ENCODE assay signal across 11 mouse cellular contexts in the genomic region with DNA sequence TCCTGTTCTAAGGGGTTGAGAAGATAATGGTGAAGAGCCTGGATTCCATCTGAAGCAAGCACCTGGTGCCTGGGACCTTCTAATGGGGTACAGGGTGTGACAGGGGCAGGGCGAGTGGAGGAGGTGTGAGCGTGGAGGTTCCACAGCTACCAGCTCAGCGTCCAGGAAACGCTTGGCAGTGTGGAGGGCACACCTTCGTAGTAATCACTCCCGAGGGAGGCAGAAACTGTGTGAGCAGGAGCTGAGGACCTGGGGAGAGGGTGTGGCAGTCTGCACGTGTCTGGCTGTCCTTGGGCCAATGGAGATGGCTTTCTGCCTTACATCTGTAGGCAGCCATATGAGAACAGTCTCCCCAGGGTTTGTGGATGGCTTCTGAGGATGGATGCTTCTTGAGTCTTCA. TPM values are rescaled to one million over a fixed set of nuclear protein-coding genes. Genes with fewer than 3 reads are reported as not detected.
DNase-seq lines count a peak whose midpoint lies in the region; ATAC-seq lines count a peak whose summit lies in the region.
"Had no signal": no experiment of that assay in that cellular context is flagged by ENCODE, and none has a peak within 500 bp of the region (broad histone marks: within the 10 kb centered on the region; RNA-seq: fewer than 3 reads in every experiment).

No protein-coding gene starts in this region.

- no peaks in the 10 kb centered on the region for H3K27me3 ChIP-seq in heart, embryonic 14.5 days (ENCODE audit: control insufficient read depth, insufficient read depth, low read length)
- no peaks in the 10 kb centered on the region for H3K27me3 ChIP-seq in heart, embryonic 11.5 days (ENCODE audit: control insufficient read depth, insufficient read depth, low read length)
- H3K27me3 ChIP-seq in hindbrain, embryonic 12.5 days, result no peaks in the 10 kb centered on the region
- no peaks in the 10 kb centered on the region for H3K27me3 ChIP-seq in midbrain, embryonic 14.5 days (ENCODE audit: control insufficient read depth, insufficient read depth, low read length)
- H3K27me3 ChIP-seq: liver, embryonic 13.5 days had no signal

- H3K9me3 ChIP-seq in heart, embryonic 14.5 days (ENCODE audit: control insufficient read depth, low read length), result no peaks in the 10 kb centered on the region
- H3K9me3 ChIP-seq in heart, embryonic 11.5 days (replicated peaks; ENCODE audit: control insufficient read depth, low read length), result no peaks in the 10 kb centered on the region
- no peaks in the 10 kb centered on the region for H3K9me3 ChIP-seq in hindbrain, embryonic 12.5 days (replicated peaks)
- no peaks in the 10 kb centered on the region for H3K9me3 ChIP-seq in midbrain, embryonic 14.5 days (ENCODE audit: control insufficient read depth, low read length)
- H3K9me3 ChIP-seq: liver, embryonic 13.5 days had no signal

- H3K4me3 ChIP-seq in heart, embryonic 14.5 days (ENCODE audit: control insufficient read depth in 1 of 2, insufficient read depth in 1 of 2, low read depth in 1 of 2, low read length in 2 of 2), result no peak overlapping the region
- H3K4me3 ChIP-seq in heart, embryonic 11.5 days (ENCODE audit: low read depth, low read length), result no peak overlapping the region
- H3K4me3 ChIP-seq in hindbrain, embryonic 12.5 days, result no peak overlapping the region
- no peak overlapping the region for H3K4me3 ChIP-seq in midbrain, embryonic 14.5 days (replicated peaks; ENCODE audit: low read depth, low read length)
- H3K4me3 ChIP-seq: liver, embryonic 13.5 days had no signal

- H3K9ac ChIP-seq in heart, embryonic 14.5 days (ENCODE audit: low read length), result peak overlapping the region; percentile 30
- no peak overlapping the region for H3K9ac ChIP-seq in heart, embryonic 11.5 days (ENCODE audit: low read depth, low read length)
- H3K9ac ChIP-seq in hindbrain, embryonic 12.5 days, result peak overlapping the region; percentile 49; the same call in 1 of the 2 replicates
- H3K9ac ChIP-seq in midbrain, embryonic 14.5 days (replicated peaks; ENCODE audit: low read length), result peak overlapping the region; percentile 29; the same call in 1 of the 2 replicates
- H3K9ac ChIP-seq: liver, embryonic 13.5 days had no signal

- no peak for ATAC-seq in heart, embryonic 14.5 days (ENCODE audit: insufficient number of reproducible peaks, insufficient read depth, low FRiP score, low read depth)
- ATAC-seq in heart, embryonic 11.5 days (replicated peaks; ENCODE audit: insufficient number of reproducible peaks, low FRiP score, low TSS enrichment), result no peak
- ATAC-seq in hindbrain, embryonic 12.5 days (ENCODE audit: low FRiP score), result peak; percentile 42
- peak; percentile 35; the same call in 1 of the 2 replicates for ATAC-seq in midbrain, embryonic 14.5 days (ENCODE audit: low FRiP score, low TSS enrichment)

- no peak overlapping the region for H3K27ac ChIP-seq in heart, embryonic 14.5 days (replicated peaks in 1 of 2; ENCODE audit: control insufficient read depth in 1 of 2, insufficient read depth in 1 of 2, low read depth in 2 of 2, low read length in 2 of 2)
- no peak overlapping the region for H3K27ac ChIP-seq in heart, embryonic 11.5 days (ENCODE audit: low read depth, low read length)
- peak overlapping the region; percentile 95 for H3K27ac ChIP-seq in hindbrain, embryonic 12.5 days
- H3K27ac ChIP-seq in midbrain, embryonic 14.5 days (replicated peaks; ENCODE audit: low read depth, low read length), result peak overlapping the region; percentile 96

- H3K4me2 ChIP-seq in heart, embryonic 14.5 days (ENCODE audit: low read length), result no peak overlapping the region
- no peak overlapping the region for H3K4me2 ChIP-seq in heart, embryonic 11.5 days
- peak overlapping the region; percentile 44 for H3K4me2 ChIP-seq in hindbrain, embryonic 12.5 days (replicated peaks)
- H3K4me2 ChIP-seq in midbrain, embryonic 14.5 days (ENCODE audit: low read length), result peak overlapping the region; percentile 51
- H3K4me2 ChIP-seq: liver, embryonic 13.5 days had no signal

- peak; percentile 67 for DNase-seq in ZHBTc4 (ENCODE audit: low read depth, low spot score)
- peak; percentile 56 for DNase-seq in midbrain, embryonic 14.5 days
- no peak for DNase-seq in retina, postnatal 1 day
- no peak for DNase-seq in adrenal gland, postnatal 25 days
- no peak for DNase-seq in right cerebral cortex, adult 2 months (ENCODE audit: low spot score in 2 of 2)
- DNase-seq: gastrocnemius, postnatal 14 days; liver, embryonic 13.5 days had no signal

- H3K4me1 ChIP-seq in heart, embryonic 14.5 days (ENCODE audit: control insufficient read depth in 2 of 2, insufficient read depth in 2 of 2, low read length in 2 of 2), result peaks cover 66 to 91% of the 10 kb centered on the region in 2 experiments
- H3K4me1 ChIP-seq in heart, embryonic 11.5 days (ENCODE audit: control insufficient read depth, insufficient read depth, low read length), result peaks cover 73% of the 10 kb centered on the region
- H3K4me1 ChIP-seq in hindbrain, embryonic 12.5 days, result peaks cover 80% of the 10 kb centered on the region
- H3K4me1 ChIP-seq in midbrain, embryonic 14.5 days (ENCODE audit: control insufficient read depth, insufficient read depth, low read length), result peaks cover 61% of the 10 kb centered on the region

- H3K36me3 ChIP-seq in heart, embryonic 14.5 days (ENCODE audit: control insufficient read depth, insufficient read depth, low read length), result peaks cover 58% of the 10 kb centered on the region
- H3K36me3 ChIP-seq in heart, embryonic 11.5 days (ENCODE audit: control insufficient read depth, insufficient read depth, low read length), result no peaks in the 10 kb centered on the region
- peaks cover 46% of the 10 kb centered on the region for H3K36me3 ChIP-seq in hindbrain, embryonic 12.5 days
- H3K36me3 ChIP-seq in midbrain, embryonic 14.5 days (ENCODE audit: control insufficient read depth, insufficient read depth, low read length), result peaks cover 54% of the 10 kb centered on the region

- WGBS in heart, embryonic 14.5 days, result 43% methylated on average over 7 of the region's 7 CpGs
- WGBS in heart, embryonic 11.5 days (ENCODE audit: insufficient replicate concordance), result 42% methylated on average over 7 of the region's 7 CpGs
- WGBS in hindbrain, embryonic 12.5 days, result 42% methylated on average over 7 of the region's 7 CpGs
- WGBS in midbrain, embryonic 14.5 days, result 27% methylated on average over 7 of the region's 7 CpGs

RNA-seq across cellular contexts. Expression of a gene that starts 14.3 kb away (rescaled TPM):
- 26.5 and 28.1 TPM in 2 replicates for polyA plus RNA-seq in heart, embryonic 14.5 days (2014; fragmentation: Nextera tagmentation; extraction: Ambion mirVana)
- 30.0 and 37.5 TPM in 2 replicates for polyA plus RNA-seq in heart, embryonic 11.5 days (2014; fragmentation: Nextera tagmentation; extraction: Ambion mirVana)
- 111 and 120 TPM in 2 replicates for polyA plus RNA-seq in hindbrain, embryonic 12.5 days (2016; fragmentation: Nextera tagmentation; extraction: Ambion mirVana)
- polyA plus RNA-seq in midbrain, embryonic 14.5 days (2014; fragmentation: Nextera tagmentation; extraction: Ambion mirVana), result 114 and 138 TPM in 2 replicates
- 103 and 142 TPM in 2 replicates for total RNA-seq in adrenal gland, postnatal 25 days (2021)

RNA-seq across cellular contexts. Expression of a gene that starts 27.5 kb away (rescaled TPM):
- polyA plus RNA-seq in heart, embryonic 14.5 days (2014; fragmentation: Nextera tagmentation; extraction: Ambion mirVana), result 4.2 and 5.5 TPM in 2 replicates
- 8.2 and 8.3 TPM in 2 replicates for polyA plus RNA-seq in heart, embryonic 11.5 days (2014; fragmentation: Nextera tagmentation; extraction: Ambion mirVana)
- polyA plus RNA-seq in hindbrain, embryonic 12.5 days (2016; fragmentation: Nextera tagmentation; extraction: Ambion mirVana), result 14.1 and 14.8 TPM in 2 replicates
- 32.4 and 36.5 TPM in 2 replicates for polyA plus RNA-seq in midbrain, embryonic 14.5 days (2014; fragmentation: Nextera tagmentation; extraction: Ambion mirVana)
- 5.1 and 5.5 TPM in 2 replicates for total RNA-seq in adrenal gland, postnatal 25 days (2021)

RNA-seq across cellular contexts. Expression of a gene that starts 30.8 kb away (rescaled TPM):
- polyA plus RNA-seq in heart, embryonic 14.5 days (2014; fragmentation: Nextera tagmentation; extraction: Ambion mirVana), result 499 and 536 TPM in 2 replicates
- 461 and 517 TPM in 2 replicates for polyA plus RNA-seq in heart, embryonic 11.5 days (2014; fragmentation: Nextera tagmentation; extraction: Ambion mirVana)
- polyA plus RNA-seq in hindbrain, embryonic 12.5 days (2016; fragmentation: Nextera tagmentation; extraction: Ambion mirVana), result 347 and 376 TPM in 2 replicates
- polyA plus RNA-seq in midbrain, embryonic 14.5 days (2014; fragmentation: Nextera tagmentation; extraction: Ambion mirVana), result 363 and 413 TPM in 2 replicates
- total RNA-seq in adrenal gland, postnatal 25 days (2021), result 741 and 851 TPM in 2 replicates

RNA-seq across cellular contexts. Expression of a gene that starts 37.4 kb away (rescaled TPM):
- not detected in 2 replicates for polyA plus RNA-seq in heart, embryonic 14.5 days (2014; fragmentation: Nextera tagmentation; extraction: Ambion mirVana)
- 0.38 TPM in 1 of 2 replicates, not detected in the other for polyA plus RNA-seq in heart, embryonic 11.5 days (2014; fragmentation: Nextera tagmentation; extraction: Ambion mirVana)
- polyA plus RNA-seq in hindbrain, embryonic 12.5 days (2016; fragmentation: Nextera tagmentation; extraction: Ambion mirVana), result 0.68 and 0.98 TPM in 2 replicates
- not detected in 2 replicates for polyA plus RNA-seq in midbrain, embryonic 14.5 days (2014; fragmentation: Nextera tagmentation; extraction: Ambion mirVana)
- total RNA-seq in adrenal gland, postnatal 25 days (2021), result not detected in 2 replicates
- total RNA-seq: common myeloid progenitor, adult 5-6 weeks; gastrocnemius, postnatal 14 days had no signal

RNA-seq across cellular contexts. Expression of a gene that starts 46.7 kb away (rescaled TPM):
- 9.0 and 9.8 TPM in 2 replicates for polyA plus RNA-seq in heart, embryonic 14.5 days (2014; fragmentation: Nextera tagmentation; extraction: Ambion mirVana)
- polyA plus RNA-seq in heart, embryonic 11.5 days (2014; fragmentation: Nextera tagmentation; extraction: Ambion mirVana), result 9.2 and 9.9 TPM in 2 replicates
- polyA plus RNA-seq in hindbrain, embryonic 12.5 days (2016; fragmentation: Nextera tagmentation; extraction: Ambion mirVana), result 22.0 and 25.4 TPM in 2 replicates
- polyA plus RNA-seq in midbrain, embryonic 14.5 days (2014; fragmentation: Nextera tagmentation; extraction: Ambion mirVana), result 10.9 and 13.2 TPM in 2 replicates
- 19.5 and 22.6 TPM in 2 replicates for total RNA-seq in adrenal gland, postnatal 25 days (2021)

Comparison
In these comparisons a context has a peak if more than half of its experiments do, and no peak if none do; other contexts are left out.
1. ATAC-seq: peak in hindbrain, embryonic 12.5 days (single experiment) and midbrain, embryonic 14.5 days (single experiment); none in heart, embryonic 14.5 days (single experiment) and heart, embryonic 11.5 days (single experiment).
2. H3K27ac ChIP-seq: peak in hindbrain, embryonic 12.5 days (single experiment) and midbrain, embryonic 14.5 days (single experiment); none in heart, embryonic 14.5 days (0 of 2) and heart, embryonic 11.5 days (single experiment).
3. H3K4me2 ChIP-seq: peak in hindbrain, embryonic 12.5 days (single experiment) and midbrain, embryonic 14.5 days (single experiment); none in heart, embryonic 14.5 days (single experiment) and heart, embryonic 11.5 days (single experiment).
4. DNase-seq: peak in ZHBTc4 (single experiment) and midbrain, embryonic 14.5 days (single experiment); none in retina, postnatal 1 day (single experiment), adrenal gland, postnatal 25 days (single experiment) and right cerebral cortex, adult 2 months (0 of 2).